ENCODE assay signal across 8 mouse cellular contexts in genomic region chr17:31746198-31747111, GRCm38 (mm10).
DNase-seq lines count a peak whose midpoint lies in the region; ATAC-seq and TF ChIP-seq lines count a peak whose summit lies in the region.

No protein-coding gene starts in this region.

- no peak for ATAC-seq in forebrain, embryonic 14.5 days
- ATAC-seq in heart, embryonic 13.5 days (ENCODE audit: extremely low read depth, insufficient number of reproducible peaks, low FRiP score, low TSS enrichment), result peak; percentile 58; the same call in 1 of the 2 replicates
- no peak; the same call in 1 of the 2 replicates for ATAC-seq in kidney, postnatal 0 days (replicated peaks; ENCODE audit: low FRiP score, low read depth)
- ATAC-seq in lung, embryonic 16.5 days (ENCODE audit: low read depth), result peak; percentile 88

- WGBS in forebrain, embryonic 10.5 days, result 57% methylated on average over 20 of the region's 20 CpGs
- 55% methylated on average over 20 of the region's 20 CpGs for WGBS in forebrain, embryonic 14.5 days
- 9% methylated on average over 20 of the region's 20 CpGs for WGBS in heart, embryonic 13.5 days
- WGBS in kidney, postnatal 0 days, result 15% methylated on average over 20 of the region's 20 CpGs
- 11% methylated on average over 20 of the region's 20 CpGs for WGBS in lung, embryonic 16.5 days

- H3K9me3 ChIP-seq in forebrain, embryonic 10.5 days, result no peaks in the 10 kb centered on the region
- no peaks in the 10 kb centered on the region for H3K9me3 ChIP-seq in forebrain, embryonic 14.5 days (replicated peaks; ENCODE audit: control insufficient read depth, low read length)
- no peaks in the 10 kb centered on the region for H3K9me3 ChIP-seq in heart, embryonic 13.5 days
- H3K9me3 ChIP-seq in kidney, postnatal 0 days (replicated peaks; ENCODE audit: low read length), result no peaks in the 10 kb centered on the region
- H3K9me3 ChIP-seq in lung, embryonic 16.5 days (ENCODE audit: control insufficient read depth, low read length), result no peaks in the 10 kb centered on the region

- no peak overlapping the region for H3K4me3 ChIP-seq in forebrain, embryonic 10.5 days
- H3K4me3 ChIP-seq in forebrain, embryonic 14.5 days (ENCODE audit: low read depth, low read length), result no peak overlapping the region
- no peak overlapping the region for H3K4me3 ChIP-seq in heart, embryonic 13.5 days
- no peak overlapping the region for H3K4me3 ChIP-seq in kidney, postnatal 0 days (replicated peaks; ENCODE audit: low read depth, low read length)
- no peak overlapping the region for H3K4me3 ChIP-seq in lung, embryonic 16.5 days (ENCODE audit: low read length)

- no peaks in the 10 kb centered on the region for H3K27me3 ChIP-seq in forebrain, embryonic 10.5 days (ENCODE audit: poor library complexity, severe bottlenecking)
- no peaks in the 10 kb centered on the region for H3K27me3 ChIP-seq in forebrain, embryonic 14.5 days (replicated peaks; ENCODE audit: control insufficient read depth, insufficient read depth, low read length)
- H3K27me3 ChIP-seq in heart, embryonic 13.5 days (replicated peaks), result no peaks in the 10 kb centered on the region
- no peaks in the 10 kb centered on the region for H3K27me3 ChIP-seq in kidney, postnatal 0 days (ENCODE audit: insufficient read depth, low read length)
- H3K27me3 ChIP-seq in lung, embryonic 16.5 days (ENCODE audit: control insufficient read depth, insufficient read depth, low read depth, low read length), result no peaks in the 10 kb centered on the region

- peaks cover 18% of the 10 kb centered on the region for H3K4me1 ChIP-seq in forebrain, embryonic 10.5 days
- no peaks in the 10 kb centered on the region for H3K4me1 ChIP-seq in forebrain, embryonic 14.5 days (ENCODE audit: control insufficient read depth, insufficient read depth, low read length)
- peaks cover 47% of the 10 kb centered on the region for H3K4me1 ChIP-seq in heart, embryonic 13.5 days
- peaks cover 24% of the 10 kb centered on the region for H3K4me1 ChIP-seq in kidney, postnatal 0 days (replicated peaks; ENCODE audit: insufficient read depth, low read length)
- peaks cover 29% of the 10 kb centered on the region for H3K4me1 ChIP-seq in lung, embryonic 16.5 days (replicated peaks; ENCODE audit: control insufficient read depth, insufficient read depth, low read length)

- H3K4me2 ChIP-seq in forebrain, embryonic 14.5 days (ENCODE audit: low read length), result no peak overlapping the region
- H3K4me2 ChIP-seq in heart, embryonic 13.5 days, result peak overlapping the region; percentile 51
- no peak overlapping the region for H3K4me2 ChIP-seq in kidney, postnatal 0 days (ENCODE audit: low read length)
- peak overlapping the region; percentile 26; the same call in 1 of the 2 replicates for H3K4me2 ChIP-seq in lung, embryonic 16.5 days (ENCODE audit: low read depth, low read length)

- H3K36me3 ChIP-seq in forebrain, embryonic 10.5 days (replicated peaks), result no peaks in the 10 kb centered on the region
- H3K36me3 ChIP-seq in forebrain, embryonic 14.5 days (ENCODE audit: control insufficient read depth, insufficient read depth, low read length), result no peaks in the 10 kb centered on the region
- H3K36me3 ChIP-seq in heart, embryonic 13.5 days, result no peaks in the 10 kb centered on the region
- no peaks in the 10 kb centered on the region for H3K36me3 ChIP-seq in kidney, postnatal 0 days (ENCODE audit: insufficient read depth, low read length)
- H3K36me3 ChIP-seq in lung, embryonic 16.5 days (ENCODE audit: control insufficient read depth, insufficient read depth, low read length), result no peaks in the 10 kb centered on the region

- H3K27ac ChIP-seq in forebrain, embryonic 10.5 days, result peak overlapping the region; percentile 66
- H3K27ac ChIP-seq in forebrain, embryonic 14.5 days (ENCODE audit: low read depth, low read length), result no peak overlapping the region
- peak overlapping the region; percentile 97 for H3K27ac ChIP-seq in heart, embryonic 13.5 days (replicated peaks)
- H3K27ac ChIP-seq in kidney, postnatal 0 days, result peak overlapping the region; percentile 85
- H3K27ac ChIP-seq in lung, embryonic 16.5 days (ENCODE audit: low read length), result peak overlapping the region; percentile 95

- no peak overlapping the region for H3K9ac ChIP-seq in forebrain, embryonic 14.5 days (ENCODE audit: low read length)
- peak overlapping the region; percentile 72 for H3K9ac ChIP-seq in heart, embryonic 13.5 days
- no peak overlapping the region; the same call in 1 of the 2 replicates for H3K9ac ChIP-seq in kidney, postnatal 0 days (ENCODE audit: low read depth, low read length)
- peak overlapping the region; percentile 44 for H3K9ac ChIP-seq in lung, embryonic 16.5 days (ENCODE audit: low read length)

- no peak for TF ChIP-seq POLR2A in brain, embryonic 14.5 days (IDR thresholded peaks at IDR 0.05; ENCODE audit: borderline replicate concordance, extremely low read depth, insufficient read depth, insufficient read length, poor library complexity, severe bottlenecking)

- no peak for DNase-seq in forebrain, embryonic 10.5 days (ENCODE audit: extremely low spot score, low spot score)
- no peak for DNase-seq in forebrain, embryonic 14.5 days (ENCODE audit: low spot score)
- DNase-seq in brain, embryonic 14.5 days (ENCODE audit: low read depth), result peak; percentile 38
- peak; percentile 80 for DNase-seq in kidney, postnatal 0 days (ENCODE audit: low spot score)
- peak; percentile 53 for DNase-seq in urinary bladder, postnatal 25 days (ENCODE audit: low spot score)
- DNase-seq in thymus, postnatal 10 days (ENCODE audit: low spot score in 2 of 2), result no peak

- TF ChIP-seq CTCF in brain, embryonic 14.5 days (IDR thresholded peaks at IDR 0.05; ENCODE audit: borderline replicate concordance, extremely low read depth, insufficient read depth, insufficient read length), result no peak
- TF ChIP-seq CTCF in kidney, postnatal 0 days (IDR thresholded peaks at IDR 0.05; ENCODE audit: low read depth), result no peak

Comparison
In these comparisons a context has a peak if more than half of its experiments do, and no peak if none do; other contexts are left out.
1. DNase-seq: peak in brain, embryonic 14.5 days (single experiment), kidney, postnatal 0 days (single experiment) and urinary bladder, postnatal 25 days (single experiment); none in forebrain, embryonic 10.5 days (single experiment), forebrain, embryonic 14.5 days (single experiment) and thymus, postnatal 10 days (0 of 2).
2. ATAC-seq: peak in heart, embryonic 13.5 days (single experiment) and lung, embryonic 16.5 days (single experiment); none in forebrain, embryonic 14.5 days (single experiment) and kidney, postnatal 0 days (single experiment).
3. H3K4me2 ChIP-seq: peak in heart, embryonic 13.5 days (single experiment) and lung, embryonic 16.5 days (single experiment); none in forebrain, embryonic 14.5 days (single experiment) and kidney, postnatal 0 days (single experiment).
4. H3K9ac ChIP-seq: peak in heart, embryonic 13.5 days (single experiment) and lung, embryonic 16.5 days (single experiment); none in forebrain, embryonic 14.5 days (single experiment) and kidney, postnatal 0 days (single experiment).